Mouse (Mus musculus) CH12.LX (cell line): Measurements from ENCODE around the gene Pofut2. TPM values are rescaled to one million over a fixed set of nuclear protein-coding genes. Genes with fewer than 3 reads are reported as not detected.

ENCODE experiments used
- DNase-seq: peaks from one replicate; pipeline ENCODE4 v3.0.0-alpha.2; 2013; ENCODE audit errors: extremely low read depth
- H3K27ac ChIP-seq: 2 replicates; pipeline ENCODE4 v1.5.1; 2012; ENCODE audit warnings: low read depth, mild to moderate bottlenecking, control low read depth, moderate library complexity; ENCODE audit not compliant: insufficient read depth
- H3K27me3 ChIP-seq: replicated peaks from 2 replicates; pipeline ENCODE3; 2012; ENCODE audit warnings: inconsistent platforms
- H3K36me3 ChIP-seq, 2 experiments: replicated peaks in 1 of 2; 2 replicates each; pipeline versions ENCODE3 to v1.6.1; 2012; ENCODE audit warnings: inconsistent platforms in 1 of 2, low read length in 1 of 2, mild to moderate bottlenecking in 1 of 2, mixed read lengths in 1 of 2, moderate library complexity in 1 of 2; ENCODE audit not compliant: control insufficient read depth in 1 of 2, insufficient read depth in 1 of 2
- H3K4me1 ChIP-seq, 2 experiments: 2 replicates each; pipeline ENCODE4 v1.6.1; 2012; ENCODE audit warnings: inconsistent platforms in 1 of 2, moderate library complexity in 1 of 2; ENCODE audit not compliant: insufficient read depth in 2 of 2, control insufficient read depth in 1 of 2
- H3K4me2 ChIP-seq: 2 replicates; pipeline ENCODE4 v1.6.1; 2012; ENCODE audit warnings: low read depth, mild to moderate bottlenecking, control low read depth; ENCODE audit not compliant: poor library complexity, insufficient read depth, severe bottlenecking
- H3K4me3 ChIP-seq, 3 experiments: fragments of 150-350 bp in 1 of 3; sonication (generic) in 1 of 3; replicated peaks in 1 of 3; 2 replicates each; pipeline versions ENCODE3 to v1.5.1; 2011 to 2012; ENCODE audit warnings: low read depth in 2 of 3, low read length in 2 of 3, mild to moderate bottlenecking in 2 of 3, moderate library complexity in 2 of 3, control low read depth in 1 of 3, improper control_type of control experiment in 1 of 3, inconsistent platforms in 1 of 3, mixed read lengths in 1 of 3; ENCODE audit not compliant: poor library complexity in 1 of 3
- H3K79me2 ChIP-seq: replicated peaks from 2 replicates; pipeline ENCODE4 v1.6.1; 2012; ENCODE audit warnings: mild to moderate bottlenecking, moderate library complexity; ENCODE audit not compliant: control insufficient read depth, poor library complexity, insufficient read depth, severe bottlenecking; ENCODE audit errors: extremely low read depth
- H3K9ac ChIP-seq: 2 replicates; pipeline ENCODE4 v1.6.1; 2012; ENCODE audit warnings: low read depth, mild to moderate bottlenecking, control low read depth, moderate library complexity; ENCODE audit not compliant: insufficient read depth
- H3K9me3 ChIP-seq: replicated peaks from 2 replicates; pipeline ENCODE3; 2012; ENCODE audit warnings: low read length, inconsistent platforms, mixed read lengths
- BHLHE40 ChIP-seq: IDR thresholded peaks from 2 replicates; pipeline ENCODE4 v1.6.1; 2011; ENCODE audit warnings: mild to moderate bottlenecking, low read depth, low read length, improper control_type of control experiment
- CTCF ChIP-seq, 2 experiments: IDR thresholded peaks in 1 of 2; conservative IDR thresholded peaks in 1 of 2; 2 replicates each; pipeline ENCODE4 v1.5.1; 2011 to 2012; ENCODE audit warnings: low read depth in 2 of 2, low read length in 2 of 2, improper control_type of control experiment in 1 of 2, inconsistent platforms in 1 of 2, mild to moderate bottlenecking in 1 of 2, moderate library complexity in 1 of 2
- E2F4 ChIP-seq: IDR thresholded peaks from 2 replicates; pipeline ENCODE4 v1.6.1; 2011; ENCODE audit warnings: low read depth, low read length, improper control_type of control experiment; ENCODE audit not compliant: insufficient replicate concordance
- EP300 ChIP-seq: IDR thresholded peaks from 2 replicates; pipeline ENCODE4 v1.6.1; 2011; ENCODE audit warnings: low read length, improper control_type of control experiment
- ETS1 ChIP-seq: conservative IDR thresholded peaks from 2 replicates; pipeline ENCODE4 v1.6.1; 2012; ENCODE audit warnings: low read depth, mild to moderate bottlenecking, inconsistent platforms, low read length, improper control_type of control experiment, moderate library complexity
- GABPA ChIP-seq: IDR thresholded peaks from 2 replicates; pipeline ENCODE4 v1.6.1; 2012; ENCODE audit warnings: low read depth, low read length, improper control_type of control experiment, inconsistent platforms; ENCODE audit not compliant: insufficient replicate concordance
- HCFC1 ChIP-seq: IDR thresholded peaks from 2 replicates; pipeline ENCODE4 v1.6.1; 2012; ENCODE audit warnings: low read depth, mild to moderate bottlenecking, inconsistent platforms, low read length, improper control_type of control experiment
- JUN ChIP-seq: IDR thresholded peaks from 2 replicates; pipeline ENCODE4 v1.6.1; 2011; ENCODE audit warnings: low read depth, mild to moderate bottlenecking, low read length, improper control_type of control experiment, moderate library complexity; ENCODE audit not compliant: insufficient read depth
- JUND ChIP-seq: conservative IDR thresholded peaks from 2 replicates; pipeline ENCODE4 v1.6.1; 2011; ENCODE audit warnings: low read depth, low read length, improper control_type of control experiment
- MAFK ChIP-seq: IDR thresholded peaks from 2 replicates; pipeline ENCODE4 v1.6.1; 2011; ENCODE audit warnings: low read length, improper control_type of control experiment; ENCODE audit not compliant: insufficient replicate concordance
- MEF2A ChIP-seq: IDR thresholded peaks from 2 replicates; pipeline ENCODE4 v1.6.1; 2014; ENCODE audit warnings: low read depth, mild to moderate bottlenecking, inconsistent platforms, low read length, improper control_type of control experiment, borderline replicate concordance
- PAX5 ChIP-seq: IDR thresholded peaks from 2 replicates; pipeline ENCODE4 v1.6.1; 2012; ENCODE audit warnings: low read length, inconsistent platforms, mixed read lengths
- POLR2AphosphoS2 ChIP-seq: IDR thresholded peaks from 2 replicates; pipeline ENCODE4 v1.6.1; 2011; ENCODE audit warnings: low read depth, low read length, improper control_type of control experiment
- RCOR1 ChIP-seq: conservative IDR thresholded peaks from 2 replicates; pipeline ENCODE4 v1.6.1; 2012; ENCODE audit warnings: low read depth, mild to moderate bottlenecking, inconsistent platforms, low read length, improper control_type of control experiment
- SMC3 ChIP-seq: IDR thresholded peaks from 2 replicates; pipeline ENCODE4 v1.6.1; 2011; ENCODE audit warnings: low read depth, low read length, improper control_type of control experiment
- TBP ChIP-seq: conservative IDR thresholded peaks from 2 replicates; pipeline ENCODE4 v1.6.1; 2011; ENCODE audit warnings: low read depth, low read length, improper control_type of control experiment
- TCF12 ChIP-seq: IDR thresholded peaks from 2 replicates; pipeline ENCODE4 v1.6.1; 2014; ENCODE audit warnings: low read depth, mild to moderate bottlenecking, inconsistent platforms, low read length, improper control_type of control experiment
- UBTF ChIP-seq: IDR thresholded peaks from 2 replicates; pipeline ENCODE4 v1.6.1; 2012; ENCODE audit warnings: low read depth, mild to moderate bottlenecking, inconsistent platforms, low read length, improper control_type of control experiment, moderate library complexity
- USF1 ChIP-seq: IDR thresholded peaks from 2 replicates; pipeline ENCODE4 v1.6.1; 2014; ENCODE audit warnings: low read depth, mild to moderate bottlenecking, inconsistent platforms, low read length, improper control_type of control experiment
- USF2 ChIP-seq: conservative IDR thresholded peaks from 2 replicates; pipeline ENCODE4 v1.6.1; 2011; ENCODE audit warnings: low read depth, low read length, improper control_type of control experiment
- ZC3H11A ChIP-seq: IDR thresholded peaks from 2 replicates; pipeline ENCODE4 v1.6.1; 2012; ENCODE audit warnings: low read depth, mild to moderate bottlenecking, inconsistent platforms, low read length, improper control_type of control experiment
- ZMIZ1 ChIP-seq: IDR thresholded peaks from 2 replicates; pipeline ENCODE4 v1.6.1; 2012; ENCODE audit warnings: low read depth, mild to moderate bottlenecking, inconsistent platforms, low read length, improper control_type of control experiment
- ZNF384 ChIP-seq: IDR thresholded peaks from 2 replicates; pipeline ENCODE4 v1.6.1; 2012; ENCODE audit warnings: low read depth, low read length, improper control_type of control experiment, inconsistent platforms
- dilution Hi-C: fragments of 300-500 bp; cut with MboI; formaldehyde crosslinking; loops from 2 replicates; pipeline ENCODE4 v1.14.3; 2020; ENCODE audit warnings: low sequenced_read_pairs; ENCODE audit not compliant: extremely low pct_unique_long_range_greater_than_20kb, extremely low pct_ligation_motif_present
- in situ Hi-C: fragments of 300-500 bp; cut with MboI; formaldehyde crosslinking; loops from 3 replicates; pipeline ENCODE4 v1.14.3; 2019; ENCODE audit warnings: low sequenced_read_pairs, low pct_ligation_motif_present, low pct_unique_long_range_greater_than_20kb, mixed read lengths
- polyA plus RNA-seq: library from polyadenylated mRNA; unstranded; fragments of >175 nt; gene quantifications from 2 replicates; pipeline ENCODE4 v1.2.1, GENCODE M21; 2012; ENCODE audit warnings: low read depth; ENCODE audit not compliant: insufficient read length
- total RNA-seq, 2 experiments: library from RNA; depleted of rRNA; stranded (reverse); fragments of 300-350 nt in 1 of 2; fragments of >200 nt in 1 of 2; gene quantifications; 2 replicates each; pipeline ENCODE4 v1.2.3; 2012 to 2014

Pofut2 gene
- total and polyA plus RNA-seq, 3 experiments = 13.6 to 23.4 (median 22.0) TPM

DNA sequence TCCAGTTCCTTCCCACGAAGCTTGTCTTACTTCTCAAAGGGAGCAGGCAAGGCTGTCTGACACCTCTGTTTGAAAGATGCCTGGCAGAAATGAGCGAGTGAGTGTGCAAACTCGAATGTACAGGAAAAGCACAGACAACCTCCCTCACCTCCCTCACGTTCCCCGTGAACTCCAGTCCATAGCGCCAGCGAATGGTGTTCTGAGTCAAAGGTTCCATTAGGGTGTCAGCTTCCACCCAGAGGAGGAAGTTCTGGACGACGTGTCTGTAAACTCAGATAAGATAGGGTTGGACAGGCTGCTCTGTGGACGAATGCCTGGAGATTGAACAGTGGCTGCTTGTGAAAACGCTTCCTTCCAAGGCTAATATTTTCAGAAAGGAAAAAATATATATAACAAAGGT is 37.9 kb upstream of the Pofut2 start:
- Histone ChIP-seq H3K36me3 (no peaks in the 10 kb centered on the region), H3K79me2 (no peaks in the 10 kb centered on the region), H3K4me3 (no peak overlapping the region), H3K27me3 (peaks cover 56% of the 10 kb centered on the region), H3K4me1 (peaks cover 3 to 8% of the 10 kb centered on the region in 2 experiments; a peak in 1 of 4 replicates), H3K9me3 (no peaks in the 10 kb centered on the region), H3K27ac (no peak overlapping the region), H3K9ac (no peak overlapping the region), H3K4me2 (no peak overlapping the region)
- TF ChIP-seq PAX5 (no peak), ZC3H11A (no peak), MEF2A (no peak), JUN (peak; percentile 42; the same call in 1 of the 2 replicates), E2F4 (no peak), USF2 (no peak), ZMIZ1 (no peak), EP300 (peak; percentile 48; the same call in 1 of the 2 replicates), BHLHE40 (peak; percentile 75), JUND (peak; percentile 74)
- dilution Hi-C loops = no loop called here
- in situ Hi-C loops = loop anchor here (10.0 kb wide), 1 partner anchor 86 kb away; no protein-coding TSS in a partner anchor
- DNase-seq = peak; percentile 29

DNA sequence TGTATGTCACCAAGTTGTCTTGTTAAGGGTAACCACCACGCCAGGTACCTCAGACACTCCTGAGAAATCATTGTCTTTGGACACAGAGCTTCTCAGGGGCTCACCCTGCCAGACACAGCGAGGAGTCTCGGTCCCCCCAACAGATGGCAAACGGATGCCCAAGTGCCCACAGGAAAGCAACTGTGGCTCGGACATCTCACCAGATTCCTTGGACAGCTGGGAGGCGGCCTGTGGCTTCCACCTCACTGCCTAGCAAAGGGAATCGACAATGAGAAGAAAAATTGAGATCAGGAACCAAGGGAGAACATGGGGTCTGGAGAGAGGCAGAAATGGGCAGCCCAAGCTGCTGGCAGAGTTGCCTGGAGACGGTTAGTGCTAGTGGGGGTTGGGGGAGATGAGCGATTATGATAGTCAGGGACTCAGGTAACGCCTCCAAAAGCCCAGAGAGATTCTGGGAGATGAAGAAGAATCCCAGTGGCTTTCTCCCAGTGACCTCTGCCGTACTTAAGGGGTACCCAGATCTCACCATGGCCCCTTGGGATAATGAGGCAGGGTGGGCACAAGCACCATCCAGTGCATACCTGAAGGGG is 36.0 kb upstream of the Pofut2 start:
- Histone ChIP-seq H3K4me3 (no peak overlapping the region), H3K27ac (no peak overlapping the region), H3K36me3 (no peaks in the 10 kb centered on the region), H3K9me3 (no peaks in the 10 kb centered on the region), H3K4me2 (no peak overlapping the region), H3K4me1 (peaks cover 3 to 8% of the 10 kb centered on the region in 2 experiments; a peak in 1 of 4 replicates), H3K9ac (no peak overlapping the region), H3K27me3 (peaks cover 61% of the 10 kb centered on the region), H3K79me2 (no peaks in the 10 kb centered on the region)
- dilution Hi-C loops (no loop called here), in situ Hi-C loops (loop anchor here (10.0 kb wide), 1 partner anchor 88 kb away; no protein-coding TSS in a partner anchor)
- no peak for DNase-seq
- TF ChIP-seq MAFK (no peak), SMC3 (no peak), BHLHE40 (no peak), TCF12 (no peak), EP300 (no peak), JUN (no peak), UBTF (no peak), TBP (no peak), POLR2AphosphoS2 (no peak), CTCF (conservative IDR thresholded peaks at IDR 0.05 in 1 of 2, IDR thresholded peaks at IDR 0.05 in 1 of 2; ENCODE audit: low read depth in 2 of 2, low read length in 2 of 2) (no peak), ZC3H11A (no peak), USF1 (no peak), GABPA (no peak), ETS1 (no peak), ZNF384 (no peak), MEF2A (no peak), RCOR1 (no peak), HCFC1 (no peak)
